Mouse (Mus musculus): Measurements from ENCODE around the gene Ruvbl1. TPM values are rescaled to one million over a fixed set of nuclear protein-coding genes. Genes with fewer than 3 reads are reported as not detected.
A peak's percentile ranks its signal among the peaks of the same experiment; 100 is the strongest.

The Ruvbl1 gene
- 27.7 and 28.3 TPM in 2 replicates for polyA plus RNA-seq (2011; ENCODE audit: insufficient read depth, insufficient read length, low replicate concordance, missing spikeins)

- no peaks in the 10 kb centered on the region; the same call in 1 of the 2 replicates for H3K4me1 ChIP-seq (ENCODE audit: control insufficient read depth, insufficient read depth, low read length)
- no peak for TF ChIP-seq CTCF (IDR thresholded peaks at IDR 0.05; ENCODE audit: control insufficient read depth, insufficient read depth, low read length)
- TF ChIP-seq POLR2A (IDR thresholded peaks at IDR 0.05; ENCODE audit: borderline replicate concordance, control insufficient read depth, low read depth, low read length) = peak; percentile 29; the same call in 1 of the 2 replicates
- no peak within 1 kb of the TSS for H3K27ac ChIP-seq (ENCODE audit: control insufficient read depth, insufficient read depth, low read depth, low read length, poor library complexity)
- under 1% methylated on average over 42 of the region's 42 CpGs for WGBS
- peak within 1 kb of the TSS; percentile 91 for H3K4me3 ChIP-seq (replicated peaks; ENCODE audit: control insufficient read depth, low read depth, low read length)
Observed at GRCm38 (mm10) chr6:88465181-88465920, at the start of gene Ruvbl1. TSS of gene Ruvbl1 (plus strand) at chr6:88465409.

GRCm38 (mm10) chr6:88416130-88416758 lies 49.0 kb upstream of the Ruvbl1 start:
- WGBS = 68% methylated on average over 7 of the region's 7 CpGs
- TF ChIP-seq CTCF (IDR thresholded peaks at IDR 0.05; ENCODE audit: control insufficient read depth, insufficient read depth, low read length) (no peak), POLR2A (IDR thresholded peaks at IDR 0.05; ENCODE audit: borderline replicate concordance, control insufficient read depth, low read depth, low read length) (no peak)
- Histone ChIP-seq H3K4me3 (replicated peaks; ENCODE audit: control insufficient read depth, low read depth, low read length) (no peak overlapping the region), H3K4me1 (ENCODE audit: control insufficient read depth, insufficient read depth, low read length) (peaks cover 2% of the 10 kb centered on the region), H3K27ac (ENCODE audit: control insufficient read depth, insufficient read depth, low read depth, low read length, poor library complexity) (no peak overlapping the region)

- H3K4me3 ChIP-seq (replicated peaks; ENCODE audit: control insufficient read depth, low read depth, low read length) = no peak overlapping the region
- no peak overlapping the region for H3K27ac ChIP-seq (ENCODE audit: control insufficient read depth, insufficient read depth, low read depth, low read length, poor library complexity)
- H3K4me1 ChIP-seq (ENCODE audit: control insufficient read depth, insufficient read depth, low read length) = no peaks in the 10 kb centered on the region
- WGBS = 24% methylated on average over 4 of the region's 4 CpGs
- no peak for TF ChIP-seq POLR2A (IDR thresholded peaks at IDR 0.05; ENCODE audit: borderline replicate concordance, control insufficient read depth, low read depth, low read length)
- peak; percentile 63 for TF ChIP-seq CTCF (IDR thresholded peaks at IDR 0.05; ENCODE audit: control insufficient read depth, insufficient read depth, low read length)
Observed at GRCm38 (mm10) chr6:88431202-88431601, 34.0 kb upstream of the Ruvbl1 start.

GRCm38 (mm10) chr6:88435609-88436008 lies 29.6 kb upstream of the Ruvbl1 start:
- Histone ChIP-seq H3K27ac (ENCODE audit: control insufficient read depth, insufficient read depth, low read depth, low read length, poor library complexity) (no peak overlapping the region), H3K4me3 (replicated peaks; ENCODE audit: control insufficient read depth, low read depth, low read length) (no peak overlapping the region), H3K4me1 (ENCODE audit: control insufficient read depth, insufficient read depth, low read length) (peaks cover 2% of the 10 kb centered on the region; the same call in 1 of the 2 replicates)
- TF ChIP-seq POLR2A (IDR thresholded peaks at IDR 0.05; ENCODE audit: borderline replicate concordance, control insufficient read depth, low read depth, low read length) (no peak), CTCF (IDR thresholded peaks at IDR 0.05; ENCODE audit: control insufficient read depth, insufficient read depth, low read length) (no peak)
- WGBS = 38% methylated on average over 7 of the region's 7 CpGs

DNA sequence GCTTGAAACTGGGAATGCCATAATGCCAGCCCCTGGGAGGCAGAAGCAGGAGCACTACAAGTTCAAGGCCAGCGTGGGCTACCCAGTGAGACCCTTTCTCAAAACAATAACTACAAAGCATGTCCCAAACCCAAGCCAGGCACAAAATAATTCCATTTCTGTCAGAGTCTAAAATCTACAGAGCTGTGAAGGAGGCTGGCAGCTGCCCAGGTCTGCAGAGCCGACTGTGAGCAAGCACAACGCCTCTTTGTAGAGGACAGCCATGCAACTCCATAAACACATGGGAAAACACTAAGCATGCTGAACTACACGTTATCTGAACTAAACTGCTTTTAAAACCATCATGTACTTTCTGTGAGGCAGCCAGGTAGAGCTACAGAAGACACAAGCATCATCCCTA lies 26.2 kb upstream of the Ruvbl1 start:
- WGBS = 76% methylated on average over 4 of the region's 4 CpGs
- TF ChIP-seq POLR2A (IDR thresholded peaks at IDR 0.05; ENCODE audit: borderline replicate concordance, control insufficient read depth, low read depth, low read length) (no peak), CTCF (IDR thresholded peaks at IDR 0.05; ENCODE audit: control insufficient read depth, insufficient read depth, low read length) (no peak)
- peaks cover 2% of the 10 kb centered on the region; the same call in 1 of the 2 replicates for H3K4me1 ChIP-seq (ENCODE audit: control insufficient read depth, insufficient read depth, low read length)
- H3K4me3 ChIP-seq (replicated peaks; ENCODE audit: control insufficient read depth, low read depth, low read length) = no peak overlapping the region
- no peak overlapping the region for H3K27ac ChIP-seq (ENCODE audit: control insufficient read depth, insufficient read depth, low read depth, low read length, poor library complexity)

- Histone ChIP-seq H3K4me3 (replicated peaks; ENCODE audit: control insufficient read depth, low read depth, low read length) (no peak overlapping the region), H3K27ac (ENCODE audit: control insufficient read depth, insufficient read depth, low read depth, low read length, poor library complexity) (no peak overlapping the region), H3K4me1 (ENCODE audit: control insufficient read depth, insufficient read depth, low read length) (peaks cover 2% of the 10 kb centered on the region; the same call in 1 of the 2 replicates)
- no peak for TF ChIP-seq POLR2A (IDR thresholded peaks at IDR 0.05; ENCODE audit: borderline replicate concordance, control insufficient read depth, low read depth, low read length)
- TF ChIP-seq CTCF (IDR thresholded peaks at IDR 0.05; ENCODE audit: control insufficient read depth, insufficient read depth, low read length) = no peak
- WGBS = 75% methylated on average over 3 of the region's 3 CpGs
Observed at GRCm38 (mm10) chr6:88442551-88442950, 22.7 kb upstream of the Ruvbl1 start.

GRCm38 (mm10) chr6:88443446-88443845 lies 21.8 kb upstream of the Ruvbl1 start:
- WGBS = 67% methylated on average over 3 of the region's 3 CpGs
- no peak for TF ChIP-seq POLR2A (IDR thresholded peaks at IDR 0.05; ENCODE audit: borderline replicate concordance, control insufficient read depth, low read depth, low read length)
- no peak for TF ChIP-seq CTCF (IDR thresholded peaks at IDR 0.05; ENCODE audit: control insufficient read depth, insufficient read depth, low read length)
- Histone ChIP-seq H3K4me3 (replicated peaks; ENCODE audit: control insufficient read depth, low read depth, low read length) (no peak overlapping the region), H3K4me1 (ENCODE audit: control insufficient read depth, insufficient read depth, low read length) (peaks cover 2% of the 10 kb centered on the region; the same call in 1 of the 2 replicates), H3K27ac (ENCODE audit: control insufficient read depth, insufficient read depth, low read depth, low read length, poor library complexity) (no peak overlapping the region)

DNA sequence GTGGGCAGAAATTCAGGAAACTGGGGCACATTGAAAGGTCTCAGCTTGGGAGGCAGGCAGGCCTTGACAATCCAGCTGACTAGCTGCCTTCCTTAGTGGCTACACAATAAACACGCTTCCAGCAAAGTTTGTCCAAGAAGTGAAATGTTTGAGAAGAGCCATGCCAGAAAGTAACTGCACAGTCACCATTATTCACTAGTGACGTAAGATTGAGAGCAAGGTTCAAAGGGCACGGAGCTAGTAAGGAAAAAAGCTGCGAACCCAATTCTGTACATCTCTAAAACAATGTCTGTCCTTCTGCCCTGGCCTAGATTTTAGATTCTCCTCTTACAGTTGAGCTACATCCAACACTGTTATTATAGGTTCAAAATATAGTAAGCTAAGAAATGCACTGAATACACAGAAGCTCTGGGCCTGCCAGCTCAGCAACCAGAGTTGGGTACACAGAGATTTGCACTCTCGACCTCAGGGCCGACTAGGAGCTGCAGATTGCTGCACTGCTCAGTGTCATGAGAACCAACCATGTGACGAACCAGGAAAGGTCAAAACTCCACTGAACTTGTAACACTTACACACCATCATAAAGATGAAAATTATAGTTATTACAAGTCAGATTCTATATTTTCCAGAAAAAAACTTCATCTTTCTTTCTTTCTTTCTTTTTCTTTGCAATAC lies 21.0 kb upstream of the Ruvbl1 start:
- WGBS = 84% methylated on average over 7 of the region's 7 CpGs
- H3K27ac ChIP-seq (ENCODE audit: control insufficient read depth, insufficient read depth, low read depth, low read length, poor library complexity) = no peak overlapping the region
- no peak for TF ChIP-seq CTCF (IDR thresholded peaks at IDR 0.05; ENCODE audit: control insufficient read depth, insufficient read depth, low read length)
- TF ChIP-seq POLR2A (IDR thresholded peaks at IDR 0.05; ENCODE audit: borderline replicate concordance, control insufficient read depth, low read depth, low read length) = no peak
- peaks cover 2% of the 10 kb centered on the region; the same call in 1 of the 2 replicates for H3K4me1 ChIP-seq (ENCODE audit: control insufficient read depth, insufficient read depth, low read length)
- no peak overlapping the region for H3K4me3 ChIP-seq (replicated peaks; ENCODE audit: control insufficient read depth, low read depth, low read length)
